Mouse (Mus musculus): ENCODE measurements at regions not wholly inside any gene's neighbourhood (a gene's known extent, or its start where the extent isn't known, plus 50 kb on each side); places are given as distances from the start of the nearest gene placed in this dataset.

DNA sequence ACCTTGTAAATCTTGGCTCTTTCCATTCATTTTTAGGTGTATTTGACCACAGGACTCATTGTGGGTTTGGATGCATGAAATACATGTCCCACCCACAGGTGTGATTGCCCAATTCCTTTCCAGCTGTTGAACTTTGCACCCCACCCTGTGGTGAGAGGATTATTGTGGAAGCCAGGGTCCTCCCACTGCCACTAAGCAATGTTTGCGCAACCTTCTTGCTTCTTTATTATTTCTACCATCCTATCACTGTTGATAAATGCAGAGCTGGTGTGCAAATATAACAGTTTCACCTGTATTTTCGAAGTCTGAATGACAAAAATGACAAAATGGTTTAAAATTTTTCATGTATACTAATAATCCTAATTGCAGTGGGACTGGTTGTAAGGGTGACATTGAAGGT lies 315.9 kb upstream of the Vwc2 start:
- no peak for DNase-seq

DNA sequence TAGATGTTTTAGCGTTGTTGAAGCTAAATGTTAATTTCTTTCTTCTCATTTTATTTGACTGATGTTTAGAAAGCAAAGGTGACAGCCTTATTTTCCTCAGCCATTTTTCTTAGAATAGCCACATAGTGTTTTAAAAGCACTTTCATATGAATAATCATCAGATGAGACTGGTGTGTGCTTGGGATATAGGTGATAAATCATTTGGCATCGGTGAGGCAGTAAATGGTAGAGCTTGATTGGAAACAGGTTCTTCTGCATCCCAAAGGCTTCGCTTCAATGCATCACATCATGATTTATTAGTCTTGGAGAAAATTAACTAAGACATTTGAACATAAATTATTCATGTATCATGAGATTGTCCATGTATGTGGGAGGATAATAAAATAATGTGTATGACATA lies 273.8 kb upstream of the Vwc2 start:
- DNase-seq: no peak

DNA sequence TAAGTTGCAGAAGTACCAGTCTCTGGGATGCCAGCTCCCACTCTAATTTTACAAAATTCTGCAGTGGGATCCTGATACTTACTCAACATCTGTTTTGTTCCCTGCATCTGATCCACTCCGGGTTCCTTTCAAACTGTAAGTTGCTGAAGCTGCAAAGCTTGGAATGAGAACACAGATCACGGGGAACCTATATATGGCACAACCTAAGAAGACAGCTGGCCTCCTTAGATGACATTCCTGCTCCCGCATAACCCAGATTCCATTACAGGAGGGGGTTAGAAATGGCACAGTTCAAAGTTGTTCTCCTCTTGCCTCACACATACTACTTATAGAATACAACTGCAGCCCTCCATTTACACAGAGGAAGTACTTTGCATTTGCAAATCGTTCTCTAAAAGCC lies 272.9 kb upstream of the Vwc2 start:
- DNase-seq: no peak

DNA sequence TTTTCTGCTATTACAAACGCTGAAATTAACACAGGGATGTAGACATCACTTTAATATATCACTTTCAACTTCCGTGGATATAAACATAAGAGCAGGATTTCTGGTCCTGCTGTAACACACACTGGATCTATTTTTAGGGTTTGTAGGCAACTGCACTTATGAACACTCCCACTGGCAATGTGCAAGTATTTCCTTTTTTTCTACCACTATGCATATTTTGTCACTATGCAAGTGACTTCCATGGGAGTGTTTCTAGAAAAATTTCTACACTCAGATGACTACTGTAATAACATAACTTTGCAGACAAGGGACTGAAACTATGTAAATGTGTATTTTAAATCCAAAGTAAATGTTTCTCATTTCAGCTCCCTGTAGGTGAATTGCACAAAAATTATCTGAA lies 241.8 kb upstream of the Vwc2 start:
- no peak for DNase-seq

DNA sequence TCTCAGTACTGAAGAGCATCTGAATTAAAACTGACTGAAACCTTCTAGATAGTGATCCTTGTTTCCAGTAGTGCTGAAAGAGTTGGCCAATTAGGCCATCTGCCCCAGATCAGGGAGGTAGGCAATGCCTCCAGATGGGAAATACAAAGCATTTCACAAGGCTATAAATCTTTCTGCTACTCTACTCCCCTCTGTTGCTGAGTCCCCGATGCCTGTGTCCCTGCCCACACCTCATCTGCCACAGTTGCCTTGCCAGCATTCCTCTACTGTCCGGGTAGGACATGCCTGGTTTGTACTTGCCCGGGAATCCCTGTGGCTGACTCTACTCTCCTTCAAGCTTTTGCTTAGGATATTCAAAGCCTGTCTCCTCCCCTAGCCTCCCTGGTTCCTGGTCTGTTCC lies 220.7 kb upstream of the Vwc2 start:
- no peak for DNase-seq

DNA sequence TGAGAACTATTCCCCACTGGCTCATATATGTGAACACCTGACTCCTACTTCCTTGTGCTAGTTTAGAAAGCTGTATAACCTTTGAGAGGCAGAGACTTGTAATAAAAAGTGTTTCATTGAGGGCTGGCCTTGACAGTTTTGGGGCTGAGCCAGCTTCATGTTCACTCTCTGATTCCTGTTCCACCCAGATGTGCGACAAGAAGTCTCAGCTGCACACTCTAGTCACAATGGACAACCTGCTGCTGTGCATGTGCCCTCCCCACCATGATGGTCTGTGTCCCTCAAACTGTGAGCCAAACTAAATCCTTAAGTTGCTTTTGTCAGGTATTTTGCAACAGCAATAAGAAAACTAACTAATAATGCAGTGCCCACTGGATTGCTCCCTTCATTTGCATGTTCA lies 190.0 kb upstream of the Vwc2 start:
- DNase-seq: peak in 1 of 2 experiments; percentile 4

DNA sequence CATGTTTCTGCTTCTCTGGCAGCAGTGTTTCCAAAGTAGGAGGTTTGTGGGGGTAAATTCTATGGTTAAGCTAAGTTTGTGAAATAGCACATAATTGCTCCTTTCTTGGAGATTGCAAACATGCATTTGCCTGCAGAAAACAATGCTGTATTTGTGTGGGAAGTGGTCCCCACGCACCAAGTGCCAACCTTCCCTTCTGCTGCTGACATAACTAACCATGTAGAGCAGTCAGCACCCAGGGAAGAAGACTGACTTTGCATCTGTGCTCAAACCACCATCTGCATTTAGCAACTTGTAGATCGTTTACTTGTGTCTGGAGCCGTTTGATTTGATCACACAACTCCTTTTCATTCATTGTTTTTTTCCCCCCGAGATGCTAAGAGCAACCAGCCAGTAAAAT lies 161.1 kb upstream of the Vwc2 start:
- DNase-seq: no peak
